In genomic region chr11:108216064-108216463, GRCm38 (mm10) we compare ENCODE assay signal across 11 mouse cellular contexts.
DNase-seq lines count a peak whose midpoint lies in the region; ATAC-seq and TF ChIP-seq lines count a peak whose summit lies in the region.
"Had no signal": no experiment of that assay in that cellular context is flagged by ENCODE, and none has a peak within 500 bp of the region (broad histone marks: within the 10 kb centered on the region; RNA-seq: fewer than 3 reads in every experiment).

No protein-coding gene starts in this region.

- WGBS in heart, postnatal 0 days: 89% methylated on average over 7 of the region's 7 CpGs
- 92% methylated on average over 7 of the region's 7 CpGs for WGBS in heart, embryonic 10.5 days
- 83% methylated on average over 7 of the region's 7 CpGs for WGBS in embryonic facial prominence, embryonic 10.5 days

- H3K4me3 ChIP-seq in heart, postnatal 0 days (ENCODE audit: low read depth, low read length): no peak overlapping the region
- H3K4me3 ChIP-seq in heart, embryonic 10.5 days: no peak overlapping the region
- H3K4me3 ChIP-seq in embryonic facial prominence, embryonic 10.5 days: no peak overlapping the region
- H3K4me3 ChIP-seq: left cerebral cortex, adult 2 months had no signal

- ATAC-seq in heart, postnatal 0 days (ENCODE audit: insufficient read depth, low read depth): no peak
- peak; percentile 37; the same call in 1 of the 2 replicates for ATAC-seq in neutrophil, adult 5-6 weeks (ENCODE audit: extremely low read depth, insufficient number of reproducible peaks, low FRiP score, poor library complexity, severe bottlenecking)

- H3K27ac ChIP-seq in heart, postnatal 0 days (ENCODE audit: low read depth): peak overlapping the region; percentile 62
- H3K27ac ChIP-seq in heart, embryonic 10.5 days: no peak overlapping the region
- peak overlapping the region; percentile 48 for H3K27ac ChIP-seq in embryonic facial prominence, embryonic 10.5 days (replicated peaks)
- H3K27ac ChIP-seq: left cerebral cortex, adult 2 months had no signal

- H3K9me3 ChIP-seq in heart, postnatal 0 days (replicated peaks; ENCODE audit: control insufficient read depth, low read length): no peaks in the 10 kb centered on the region
- H3K9me3 ChIP-seq in heart, embryonic 10.5 days: no peaks in the 10 kb centered on the region
- no peaks in the 10 kb centered on the region for H3K9me3 ChIP-seq in embryonic facial prominence, embryonic 10.5 days

- no peak for TF ChIP-seq EP300 in heart, postnatal 0 days (IDR thresholded peaks at IDR 0.05; ENCODE audit: low read depth)

- DNase-seq in heart, postnatal 0 days (ENCODE audit: low spot score): no peak
- DNase-seq in heart, embryonic 10.5 days (ENCODE audit: low spot score): no peak
- peak; percentile 84 for DNase-seq in CD4-positive helper T cell, adult 2 months (ENCODE audit: low read depth, low spot score)
- no peak for DNase-seq in embryonic facial prominence, embryonic 10.5 days (ENCODE audit: low spot score)
- DNase-seq in layer of hippocampus, adult 9-10 months (ENCODE audit: low spot score): no peak
- no peak for DNase-seq in urinary bladder, postnatal 10 days (ENCODE audit: low spot score)
- no peak for DNase-seq in frontal cortex, adult 2 months (ENCODE audit: extremely low spot score in 1 of 2, low spot score in 1 of 2)
- DNase-seq: cerebellum, adult 9-10 months; right cerebral cortex, postnatal 14 days had no signal

- H3K4me2 ChIP-seq in heart, postnatal 0 days (ENCODE audit: low read depth, low read length): no peak overlapping the region

- no peaks in the 10 kb centered on the region for H3K27me3 ChIP-seq in heart, postnatal 0 days (ENCODE audit: control insufficient read depth, insufficient read depth, low read length)
- no peaks in the 10 kb centered on the region for H3K27me3 ChIP-seq in heart, embryonic 10.5 days (ENCODE audit: insufficient read depth, poor library complexity, severe bottlenecking)
- no peaks in the 10 kb centered on the region for H3K27me3 ChIP-seq in embryonic facial prominence, embryonic 10.5 days (replicated peaks; ENCODE audit: low read depth, poor library complexity, severe bottlenecking)

- peaks cover 15% of the 10 kb centered on the region for H3K4me1 ChIP-seq in heart, postnatal 0 days (ENCODE audit: control insufficient read depth, insufficient read depth)
- peaks cover 16% of the 10 kb centered on the region for H3K4me1 ChIP-seq in heart, embryonic 10.5 days
- peaks cover 27% of the 10 kb centered on the region for H3K4me1 ChIP-seq in embryonic facial prominence, embryonic 10.5 days

- no peaks in the 10 kb centered on the region for H3K36me3 ChIP-seq in heart, postnatal 0 days (replicated peaks; ENCODE audit: control insufficient read depth, insufficient read depth, low read length)
- H3K36me3 ChIP-seq in heart, embryonic 10.5 days: no peaks in the 10 kb centered on the region
- no peaks in the 10 kb centered on the region for H3K36me3 ChIP-seq in embryonic facial prominence, embryonic 10.5 days (replicated peaks)

- no peak for TF ChIP-seq CTCF in heart, postnatal 0 days (IDR thresholded peaks at IDR 0.05; ENCODE audit: low read depth)

- no peak overlapping the region for H3K9ac ChIP-seq in heart, postnatal 0 days (replicated peaks; ENCODE audit: low read depth, low read length)
